Mouse (Mus musculus): Measurements from ENCODE around the gene Esyt1. TPM values are rescaled to one million over a fixed set of nuclear protein-coding genes. Genes with fewer than 3 reads are reported as not detected.
"Not testable (repeated sequence)": the region's sequence is repeated elsewhere in the genome, so short reads cannot be mapped to it uniquely, and the experiment has no call there.

Gene Esyt1
- polyA plus RNA-seq, 1 experiment from 2014 or later, result 19.1 TPM

- not testable (repeated sequence) for H3K27ac ChIP-seq (ENCODE audit: low read depth, low read length); H3K4me2 ChIP-seq; H3K4me3 ChIP-seq (ENCODE audit: low read depth, low read length); ATAC-seq (replicated peaks; ENCODE audit: low FRiP score); H3K9ac ChIP-seq (ENCODE audit: low read depth, low read length); H3K27me3 ChIP-seq (replicated peaks; ENCODE audit: control insufficient read depth, insufficient read depth, low read length); H3K4me1 ChIP-seq (replicated peaks; ENCODE audit: control insufficient read depth, insufficient read depth, low read length); H3K36me3 ChIP-seq (ENCODE audit: control insufficient read depth, insufficient read depth, low read length); H3K9me3 ChIP-seq (ENCODE audit: control insufficient read depth, low read length); DNase-seq (ENCODE audit: low spot score)
- 68% methylated on average over 11 of the region's 11 CpGs for WGBS
Measured at GRCm38 (mm10) chr10:128550144-128550823, 24.6 kb upstream of the Esyt1 start.

- peak overlapping the region; percentile 53; the same call in 1 of the 2 replicates for H3K9ac ChIP-seq (ENCODE audit: low read depth, low read length)
- H3K4me3 ChIP-seq (ENCODE audit: low read depth, low read length), result 0 out of 2 replicates have a peak overlapping the region, but pooled peaks have one; percentile 8
- not testable (repeated sequence) for H3K9me3 ChIP-seq (ENCODE audit: control insufficient read depth, low read length)
Measured at GRCm38 (mm10) chr10:128549682-128550057, 24.0 kb upstream of the Esyt1 start.

GRCm38 (mm10) chr10:128548947-128549681 lies 23.4 kb upstream of the Esyt1 start, which contains the start of gene Rpl41:
Rpl41 (minus strand) TSS chr10:128549305.
- peaks cover 7% of the 10 kb centered on the region; the same call in 1 of the 2 replicates for H3K4me1 ChIP-seq (replicated peaks; ENCODE audit: control insufficient read depth, insufficient read depth, low read length)

More at GRCm38 (mm10) chr10:128549682-128550057, 24.0 kb upstream of the Esyt1 start:
- 58% methylated on average over 6 of the region's 6 CpGs for whole genome bisulfite sequencing
- ATAC-seq (replicated peaks; ENCODE audit: low FRiP score); H3K36me3 ChIP-seq (ENCODE audit: control insufficient read depth, insufficient read depth, low read length); DNase-seq (ENCODE audit: low spot score); H3K4me1 ChIP-seq (replicated peaks; ENCODE audit: control insufficient read depth, insufficient read depth, low read length); H3K27me3 ChIP-seq (replicated peaks; ENCODE audit: control insufficient read depth, insufficient read depth, low read length): not testable (repeated sequence)
- peak overlapping the region; percentile 78 for H3K4me2 ChIP-seq
- H3K27ac ChIP-seq (ENCODE audit: low read depth, low read length), result peak overlapping the region; percentile 49

GRCm38 (mm10) chr10:128548051-128548791 lies 22.6 kb upstream of the Esyt1 start:
- peak overlapping the region; percentile 78 for H3K4me2 ChIP-seq
- under 1% methylated on average over 28 of the region's 30 CpGs for WGBS
- not testable (repeated sequence) for ATAC-seq (replicated peaks; ENCODE audit: low FRiP score)

More at GRCm38 (mm10) chr10:128548947-128549681, 23.4 kb upstream of the Esyt1 start, which contains the start of gene Rpl41:
- H3K4me2 ChIP-seq, result peak within 1 kb of the TSS; percentile 78
- peak within 1 kb of the TSS; percentile 83 for H3K27ac ChIP-seq (ENCODE audit: low read depth, low read length)
- peak; percentile 91 for DNase-seq (ENCODE audit: low spot score)
- H3K9ac ChIP-seq (ENCODE audit: low read depth, low read length), result peak within 1 kb of the TSS; percentile 83
- H3K27me3 ChIP-seq (replicated peaks; ENCODE audit: control insufficient read depth, insufficient read depth, low read length), result no peaks in the 10 kb centered on the region
- peak within 1 kb of the TSS; percentile 68 for H3K4me3 ChIP-seq (ENCODE audit: low read depth, low read length)
- H3K9me3 ChIP-seq (ENCODE audit: control insufficient read depth, low read length), result no peaks in the 10 kb centered on the region
- WGBS, result under 1% methylated on average over 31 of the region's 31 CpGs
- H3K36me3 ChIP-seq (ENCODE audit: control insufficient read depth, insufficient read depth, low read length), result peaks cover 8% of the 10 kb centered on the region
- peak; percentile 84 for ATAC-seq (replicated peaks; ENCODE audit: low FRiP score)

GRCm38 (mm10) chr10:128547361-128548032 lies 21.8 kb upstream of the Esyt1 start, which contains the start of gene Zc3h10:
Zc3h10 (minus strand) TSS chr10:128547774.
- under 1% methylated on average over 50 of the region's 50 CpGs for WGBS
- H3K27ac ChIP-seq (ENCODE audit: low read depth, low read length), result peak within 1 kb of the TSS; percentile 83
- peaks cover 7% of the 10 kb centered on the region; the same call in 1 of the 2 replicates for H3K4me1 ChIP-seq (replicated peaks; ENCODE audit: control insufficient read depth, insufficient read depth, low read length)

More at GRCm38 (mm10) chr10:128548051-128548791, 22.6 kb upstream of the Esyt1 start:
- not testable (repeated sequence) for DNase-seq (ENCODE audit: low spot score); H3K4me1 ChIP-seq (replicated peaks; ENCODE audit: control insufficient read depth, insufficient read depth, low read length); H3K27me3 ChIP-seq (replicated peaks; ENCODE audit: control insufficient read depth, insufficient read depth, low read length); H3K9me3 ChIP-seq (ENCODE audit: control insufficient read depth, low read length)
- H3K36me3 ChIP-seq (ENCODE audit: control insufficient read depth, insufficient read depth, low read length), result peaks cover 16% of the 10 kb centered on the region
- peak overlapping the region; percentile 83 for H3K9ac ChIP-seq (ENCODE audit: low read depth, low read length)
- H3K27ac ChIP-seq (ENCODE audit: low read depth, low read length), result peak overlapping the region; percentile 83
- peak overlapping the region; percentile 68 for H3K4me3 ChIP-seq (ENCODE audit: low read depth, low read length)

GRCm38 (mm10) chr10:128546787-128547186 lies 21.1 kb upstream of the Esyt1 start:
- H3K4me3 ChIP-seq (ENCODE audit: low read depth, low read length), result peak overlapping the region; percentile 68
- H3K9me3 ChIP-seq (ENCODE audit: control insufficient read depth, low read length), result no peaks in the 10 kb centered on the region
- peak overlapping the region; percentile 78 for H3K4me2 ChIP-seq
- DNase-seq (ENCODE audit: low spot score) (no peak), ATAC-seq (replicated peaks; ENCODE audit: low FRiP score) (no peak)
- peak overlapping the region; percentile 77 for H3K9ac ChIP-seq (ENCODE audit: low read depth, low read length)
- no peaks in the 10 kb centered on the region for H3K27me3 ChIP-seq (replicated peaks; ENCODE audit: control insufficient read depth, insufficient read depth, low read length)
- 14% methylated on average over 7 of the region's 7 CpGs for WGBS
- H3K36me3 ChIP-seq (ENCODE audit: control insufficient read depth, insufficient read depth, low read length), result peaks cover 26% of the 10 kb centered on the region
- peak overlapping the region; percentile 83 for H3K27ac ChIP-seq (ENCODE audit: low read depth, low read length)
- peaks cover 7% of the 10 kb centered on the region; the same call in 1 of the 2 replicates for H3K4me1 ChIP-seq (replicated peaks; ENCODE audit: control insufficient read depth, insufficient read depth, low read length)

More at GRCm38 (mm10) chr10:128547361-128548032, 21.8 kb upstream of the Esyt1 start, which contains the start of gene Zc3h10:
- DNase-seq (ENCODE audit: low spot score) (peak; percentile 92), ATAC-seq (replicated peaks; ENCODE audit: low FRiP score) (peak; percentile 85)
- Histone ChIP-seq H3K27me3 (replicated peaks; ENCODE audit: control insufficient read depth, insufficient read depth, low read length) (no peaks in the 10 kb centered on the region), H3K4me3 (ENCODE audit: low read depth, low read length) (peak within 1 kb of the TSS; percentile 68), H3K4me2 (peak within 1 kb of the TSS; percentile 78), H3K9ac (ENCODE audit: low read depth, low read length) (peak within 1 kb of the TSS; percentile 83), H3K36me3 (ENCODE audit: control insufficient read depth, insufficient read depth, low read length) (peaks cover 22% of the 10 kb centered on the region), H3K9me3 (ENCODE audit: control insufficient read depth, low read length) (no peaks in the 10 kb centered on the region)

- Histone ChIP-seq H3K4me2 (peak overlapping the region; percentile 78), H3K4me3 (ENCODE audit: low read depth, low read length) (peak overlapping the region; percentile 68), H3K27ac (ENCODE audit: low read depth, low read length) (peak overlapping the region; percentile 83; the same call in 1 of the 2 replicates), H3K36me3 (ENCODE audit: control insufficient read depth, insufficient read depth, low read length) (peaks cover 26% of the 10 kb centered on the region), H3K9me3 (ENCODE audit: control insufficient read depth, low read length) (no peaks in the 10 kb centered on the region), H3K4me1 (replicated peaks; ENCODE audit: control insufficient read depth, insufficient read depth, low read length) (peaks cover 7% of the 10 kb centered on the region; the same call in 1 of the 2 replicates), H3K27me3 (replicated peaks; ENCODE audit: control insufficient read depth, insufficient read depth, low read length) (no peaks in the 10 kb centered on the region), H3K9ac (ENCODE audit: low read depth, low read length) (peak overlapping the region; percentile 77)
- WGBS, result 10% methylated on average over 4 of the region's 4 CpGs
- DNase-seq (ENCODE audit: low spot score), result no peak
- no peak for ATAC-seq (replicated peaks; ENCODE audit: low FRiP score)
Measured at GRCm38 (mm10) chr10:128546361-128546760, 20.7 kb upstream of the Esyt1 start.

All from liver, embryonic 11.5 days (tissue).